Mouse (Mus musculus): Measurements from ENCODE around the gene Ddr2. TPM values are rescaled to one million over a fixed set of nuclear protein-coding genes. Genes with fewer than 3 reads are reported as not detected.
"Not testable (repeated sequence)": the region's sequence is repeated elsewhere in the genome, so short reads cannot be mapped to it uniquely, and the experiment has no call there.

The Ddr2 gene
- total and polyA plus RNA-seq, 3 experiments, result 0.17 to 0.37 (median 0.30) TPM

DNA sequence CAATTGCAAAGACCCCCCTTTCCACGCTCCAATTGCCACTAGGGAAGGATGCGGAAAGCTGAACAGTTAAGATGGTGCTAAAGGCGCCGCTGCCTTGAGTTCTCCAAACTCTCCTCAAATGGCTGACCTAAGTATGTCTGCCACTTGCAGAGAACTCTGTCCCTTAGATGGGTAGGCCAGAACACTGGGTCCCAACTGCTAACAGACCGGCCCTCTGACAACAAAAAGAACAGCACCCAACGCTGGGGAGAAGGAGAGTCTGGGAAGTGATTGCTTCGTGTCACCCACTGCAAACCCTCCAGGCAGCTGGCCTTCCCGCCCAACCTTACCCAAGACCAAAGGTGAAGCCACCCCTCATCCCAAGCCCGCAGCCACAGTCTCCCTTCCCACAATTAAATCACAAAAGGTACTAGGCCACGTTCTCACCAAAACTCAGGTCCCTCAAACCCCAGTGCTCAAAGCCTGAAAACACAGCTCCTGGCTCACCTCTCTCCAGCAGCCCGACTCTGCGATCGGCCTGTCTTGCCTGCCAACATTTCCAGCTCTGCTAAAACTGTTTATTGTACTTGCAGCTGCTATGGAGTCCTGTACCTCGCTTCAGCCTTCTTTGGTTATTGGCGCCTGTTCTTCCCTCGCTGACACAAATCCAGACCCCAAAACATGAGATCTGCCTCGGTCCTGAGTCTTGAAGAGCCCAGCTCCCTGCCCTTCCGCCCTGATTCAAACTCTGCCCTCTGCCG is 616 bp downstream of the Ddr2 start:
- Histone ChIP-seq H3K27me3 (replicated peaks) (no peaks in the 10 kb centered on the region), H3K79me2 (replicated peaks; ENCODE audit: control insufficient read depth, extremely low read depth, insufficient read depth, poor library complexity, severe bottlenecking) (no peaks in the 10 kb centered on the region), H3K4me1 (ENCODE audit: control insufficient read depth in 1 of 2, insufficient read depth in 2 of 2) (no peaks in the 10 kb centered on the region), H3K36me3 (replicated peaks in 1 of 2; ENCODE audit: control insufficient read depth in 1 of 2, insufficient read depth in 1 of 2, low read length in 1 of 2) (no peaks in the 10 kb centered on the region), H3K4me2 (ENCODE audit: insufficient read depth, low read depth, poor library complexity, severe bottlenecking) (no peak overlapping the region), H3K4me3 (replicated peaks in 1 of 3; ENCODE audit: low read depth in 2 of 3, low read length in 2 of 3, poor library complexity in 1 of 3) (no peak overlapping the region), H3K27ac (ENCODE audit: insufficient read depth, low read depth) (no peak overlapping the region), H3K9ac (ENCODE audit: insufficient read depth, low read depth) (no peak overlapping the region), H3K9me3 (replicated peaks; ENCODE audit: low read length) (no peaks in the 10 kb centered on the region)
- no peak for TF ChIP-seq ELF1 (IDR thresholded peaks at IDR 0.05; ENCODE audit: low read depth, low read length)
- TF ChIP-seq MXI1 (IDR thresholded peaks at IDR 0.05; ENCODE audit: low read depth, low read length), result no peak
- TF ChIP-seq SIN3A (IDR thresholded peaks at IDR 0.05; ENCODE audit: low read length), result no peak
- no peak for TF ChIP-seq NRF1 (IDR thresholded peaks at IDR 0.05; ENCODE audit: low read depth, low read length)
- TF ChIP-seq RAD21 (IDR thresholded peaks at IDR 0.05; ENCODE audit: low read depth, low read length), result no peak
- no peak for TF ChIP-seq EP300 (IDR thresholded peaks at IDR 0.05; ENCODE audit: low read length)
- TF ChIP-seq SMC3 (IDR thresholded peaks at IDR 0.05; ENCODE audit: low read depth, low read length), result no peak
- no peak for TF ChIP-seq MAFK (IDR thresholded peaks at IDR 0.05; ENCODE audit: insufficient replicate concordance, low read length)
- no peak for TF ChIP-seq UBTF (IDR thresholded peaks at IDR 0.05; ENCODE audit: low read depth, low read length)
- DNase-seq (ENCODE audit: extremely low read depth), result no peak
- dilution Hi-C loops (cut with MboI; ENCODE audit: extremely low pct_ligation_motif_present, extremely low pct_unique_long_range_greater_than_20kb, low sequenced_read_pairs) (no loop called here), in situ Hi-C loops (cut with MboI; ENCODE audit: low pct_ligation_motif_present, low pct_unique_long_range_greater_than_20kb, low sequenced_read_pairs) (no loop called here)

DNA sequence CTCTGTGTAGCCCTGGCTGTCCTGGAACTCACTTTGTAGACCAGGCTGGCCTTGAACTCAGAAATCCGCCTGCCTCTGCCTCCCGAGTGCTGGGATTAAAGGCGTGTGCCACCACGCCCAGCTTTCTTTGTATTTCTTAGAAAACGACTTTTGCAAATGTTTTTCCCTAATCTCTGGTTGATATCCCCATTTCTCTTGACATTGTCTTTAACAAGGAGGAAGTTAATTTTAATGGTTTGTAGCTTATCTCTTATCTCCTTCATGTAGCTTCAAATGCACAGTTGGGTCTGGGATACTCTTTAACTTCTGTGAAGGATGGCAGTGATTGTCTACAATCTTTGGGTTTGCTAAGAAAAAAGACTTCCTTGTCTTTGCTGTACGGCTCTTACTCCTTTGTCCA is 7.7 kb downstream of the Ddr2 start:
- in situ Hi-C loops (cut with MboI; ENCODE audit: low pct_ligation_motif_present, low pct_unique_long_range_greater_than_20kb, low sequenced_read_pairs), result not testable (repeated sequence)

DNA sequence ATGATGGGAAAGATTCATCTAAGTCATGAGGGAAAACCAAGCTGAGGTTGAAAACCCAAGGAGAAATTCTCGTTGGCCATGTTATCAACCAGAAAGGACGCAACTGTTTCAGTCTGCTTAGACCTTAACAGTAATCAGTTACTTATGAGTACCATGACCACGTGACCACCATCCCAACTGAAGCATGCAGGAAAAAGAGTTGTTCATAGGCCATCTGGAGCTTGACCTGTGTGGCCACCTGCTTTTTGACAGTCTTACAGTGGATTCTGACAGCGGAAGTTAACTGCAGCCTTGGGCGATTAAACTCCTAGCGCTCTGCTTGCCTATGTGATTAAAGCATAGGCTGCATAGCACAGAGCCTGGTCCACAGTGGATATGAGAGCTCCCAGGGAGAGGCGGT is 23.9 kb downstream of the Ddr2 start:
- no peak for DNase-seq (ENCODE audit: extremely low read depth)
- TF ChIP-seq TCF12 (IDR thresholded peaks at IDR 0.05; ENCODE audit: low read depth, low read length) (no peak), NRF1 (IDR thresholded peaks at IDR 0.05; ENCODE audit: low read depth, low read length) (no peak), POLR2AphosphoS2 (IDR thresholded peaks at IDR 0.05; ENCODE audit: low read depth, low read length) (no peak), ZC3H11A (IDR thresholded peaks at IDR 0.05; ENCODE audit: low read depth, low read length) (no peak), CHD2 (IDR thresholded peaks at IDR 0.05; ENCODE audit: low read length) (no peak), ZNF384 (IDR thresholded peaks at IDR 0.05; ENCODE audit: low read depth, low read length) (no peak)
- H3K79me2 ChIP-seq (replicated peaks; ENCODE audit: control insufficient read depth, extremely low read depth, insufficient read depth, poor library complexity, severe bottlenecking), result no peaks in the 10 kb centered on the region
- H3K36me3 ChIP-seq (replicated peaks in 1 of 2; ENCODE audit: control insufficient read depth in 1 of 2, insufficient read depth in 1 of 2, low read length in 1 of 2), result no peaks in the 10 kb centered on the region
- H3K9me3 ChIP-seq (replicated peaks; ENCODE audit: low read length), result no peaks in the 10 kb centered on the region
- no peak overlapping the region for H3K4me2 ChIP-seq (ENCODE audit: insufficient read depth, low read depth, poor library complexity, severe bottlenecking)
- H3K9ac ChIP-seq (ENCODE audit: insufficient read depth, low read depth), result no peak overlapping the region
- no peak overlapping the region for H3K4me3 ChIP-seq (replicated peaks in 1 of 3; ENCODE audit: low read depth in 2 of 3, low read length in 2 of 3, poor library complexity in 1 of 3)
- dilution Hi-C loops (cut with MboI; ENCODE audit: extremely low pct_ligation_motif_present, extremely low pct_unique_long_range_greater_than_20kb, low sequenced_read_pairs), result no loop called here
- no peak overlapping the region for H3K27ac ChIP-seq (ENCODE audit: insufficient read depth, low read depth)
- H3K27me3 ChIP-seq (replicated peaks), result no peaks in the 10 kb centered on the region
- peaks cover 8 to 27% of the 10 kb centered on the region in 2 experiments for H3K4me1 ChIP-seq (ENCODE audit: control insufficient read depth in 1 of 2, insufficient read depth in 2 of 2)
- in situ Hi-C loops (cut with MboI; ENCODE audit: low pct_ligation_motif_present, low pct_unique_long_range_greater_than_20kb, low sequenced_read_pairs), result no loop called here

More for the DNA sequence above, 7.7 kb downstream of the Ddr2 start:
- H3K27ac ChIP-seq (ENCODE audit: insufficient read depth, low read depth); DNase-seq (ENCODE audit: extremely low read depth); H3K9ac ChIP-seq (ENCODE audit: insufficient read depth, low read depth); H3K4me2 ChIP-seq (ENCODE audit: insufficient read depth, low read depth, poor library complexity, severe bottlenecking); H3K36me3 ChIP-seq (replicated peaks in 1 of 2; ENCODE audit: control insufficient read depth in 1 of 2, insufficient read depth in 1 of 2, low read length in 1 of 2); H3K79me2 ChIP-seq (replicated peaks; ENCODE audit: control insufficient read depth, extremely low read depth, insufficient read depth, poor library complexity, severe bottlenecking); dilution Hi-C loops (cut with MboI; ENCODE audit: extremely low pct_ligation_motif_present, extremely low pct_unique_long_range_greater_than_20kb, low sequenced_read_pairs); H3K4me3 ChIP-seq (replicated peaks in 1 of 3; ENCODE audit: low read depth in 2 of 3, low read length in 2 of 3, poor library complexity in 1 of 3); H3K27me3 ChIP-seq (replicated peaks); H3K9me3 ChIP-seq (replicated peaks; ENCODE audit: low read length); H3K4me1 ChIP-seq (ENCODE audit: control insufficient read depth in 1 of 2, insufficient read depth in 2 of 2): not testable (repeated sequence)

Data from CH12.LX (cell line).